Mouse (Mus musculus) stomach, postnatal 0 days (tissue): Measurements from ENCODE around the gene Rassf4. TPM values are rescaled to one million over a fixed set of nuclear protein-coding genes. Genes with fewer than 3 reads are reported as not detected.
A peak's percentile ranks its signal among the peaks of the same experiment; 100 is the strongest.

Experiments used
- ATAC-seq: fragments of 200-750 bp; cut with Nextera tagmentation; 2 replicates; pipeline ENCODE4 v1.8.0; 2017; ENCODE audit not compliant: low FRiP score, low TSS enrichment
- DNase-seq: peaks from one replicate; pipeline ENCODE4 v3.0.0-alpha.2; 2016; ENCODE audit warnings: low spot score
- H3K27ac ChIP-seq: fragments of 300-500 bp; sonication (generic); replicated peaks from 2 replicates; pipeline ENCODE4 v1.5.1; 2014; ENCODE audit warnings: mild to moderate bottlenecking, control low read depth
- H3K27me3 ChIP-seq: fragments of 300-500 bp; sonication (generic); 2 replicates; pipeline ENCODE4 v1.6.1; 2014; ENCODE audit warnings: low read length; ENCODE audit not compliant: control insufficient read depth, insufficient read depth
- H3K36me3 ChIP-seq: fragments of 300-500 bp; sonication (generic); 2 replicates; pipeline ENCODE4 v1.6.1; 2014; ENCODE audit warnings: low read length, mixed read lengths; ENCODE audit not compliant: control insufficient read depth, insufficient read depth
- H3K4me1 ChIP-seq: fragments of 300-500 bp; sonication (generic); replicated peaks from 2 replicates; pipeline ENCODE4 v1.6.1; 2014; ENCODE audit warnings: antibody characterized with exemption; ENCODE audit not compliant: control insufficient read depth, insufficient read depth
- H3K4me2 ChIP-seq: fragments of 300-500 bp; sonication (generic); replicated peaks from 2 replicates; pipeline ENCODE4 v1.6.1; 2014; ENCODE audit warnings: low read depth, mild to moderate bottlenecking, control low read depth, moderate library complexity
- H3K4me3 ChIP-seq: fragments of 300-500 bp; sonication (generic); 2 replicates; pipeline ENCODE4 v1.5.1; 2014; ENCODE audit warnings: low read depth, low read length, control low read depth
- H3K9ac ChIP-seq: fragments of 300-500 bp; sonication (generic); 2 replicates; pipeline ENCODE4 v1.6.1; 2014; ENCODE audit warnings: mild to moderate bottlenecking, low read length, control low read depth, mixed read lengths
- H3K9me3 ChIP-seq: fragments of 300-500 bp; sonication (generic); 2 replicates; pipeline ENCODE4 v1.6.1; 2016; ENCODE audit warnings: low read length; ENCODE audit not compliant: control insufficient read depth
- CTCF ChIP-seq: IDR thresholded peaks from 2 replicates; pipeline ENCODE4 v1.5.1; 2016; ENCODE audit warnings: antibody characterized with exemption, low read depth, mild to moderate bottlenecking, moderate library complexity
- EP300 ChIP-seq: optimal IDR thresholded peaks from 2 replicates; pipeline ENCODE3; 2016; ENCODE audit warnings: antibody characterized with exemption
- WGBS: fragments of 180-500 bp; shearing (Covaris S2); extraction: QIAGEN DNeasy Blood & Tissue Kit; methylation state at CpG from one replicate; pipeline ENCODE4 v1.1.7; 2014; 5-methylcytosine and 5-hydroxymethylcytosine counted together
- polyA plus RNA-seq: library from polyadenylated mRNA; unstranded; fragments of >200 nt; fragmentation: Nextera tagmentation; extraction: Ambion mirVana; gene quantifications from 2 replicates; pipeline ENCODE4 v1.2.1, GENCODE M21; 2015

Rassf4 gene
- polyA plus RNA-seq, 1 experiment from 2014 or later = 5.6 TPM

DNA sequence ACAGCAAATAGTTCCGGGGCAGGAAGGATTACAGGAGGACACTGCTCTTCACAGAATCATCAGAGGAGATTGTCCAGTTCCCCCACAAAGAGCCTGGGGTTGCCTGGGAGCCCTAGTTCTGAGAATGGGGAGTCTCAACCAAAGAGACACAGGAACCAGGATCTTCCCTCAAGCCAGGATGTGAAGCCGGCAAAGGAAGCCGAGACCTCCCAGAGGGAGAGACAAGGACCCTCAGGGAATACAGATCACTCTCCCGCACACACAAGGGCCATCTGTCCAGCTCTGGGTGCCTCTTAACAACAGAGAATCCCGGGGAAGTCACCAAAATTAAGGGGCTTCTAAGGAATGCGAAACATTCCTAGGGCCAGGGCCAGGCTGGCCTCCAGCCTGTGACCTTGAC lies 3.6 kb upstream of the Rassf4 start:
- DNase-seq = no peak
- H3K9ac ChIP-seq = no peak overlapping the region
- H3K9me3 ChIP-seq = no peaks in the 10 kb centered on the region
- 75% methylated on average over 6 of the region's 6 CpGs for WGBS
- no peak overlapping the region for H3K4me2 ChIP-seq
- H3K27ac ChIP-seq = no peak overlapping the region
- H3K4me1 ChIP-seq = 0 out of 2 replicates have a peak, but pooled peaks cover 2% of the 10 kb centered on the region
- no peak for ATAC-seq
- TF ChIP-seq CTCF (no peak), EP300 (no peak)
- H3K36me3 ChIP-seq = no peaks in the 10 kb centered on the region
- no peaks in the 10 kb centered on the region for H3K27me3 ChIP-seq
- H3K4me3 ChIP-seq = no peak overlapping the region

DNA sequence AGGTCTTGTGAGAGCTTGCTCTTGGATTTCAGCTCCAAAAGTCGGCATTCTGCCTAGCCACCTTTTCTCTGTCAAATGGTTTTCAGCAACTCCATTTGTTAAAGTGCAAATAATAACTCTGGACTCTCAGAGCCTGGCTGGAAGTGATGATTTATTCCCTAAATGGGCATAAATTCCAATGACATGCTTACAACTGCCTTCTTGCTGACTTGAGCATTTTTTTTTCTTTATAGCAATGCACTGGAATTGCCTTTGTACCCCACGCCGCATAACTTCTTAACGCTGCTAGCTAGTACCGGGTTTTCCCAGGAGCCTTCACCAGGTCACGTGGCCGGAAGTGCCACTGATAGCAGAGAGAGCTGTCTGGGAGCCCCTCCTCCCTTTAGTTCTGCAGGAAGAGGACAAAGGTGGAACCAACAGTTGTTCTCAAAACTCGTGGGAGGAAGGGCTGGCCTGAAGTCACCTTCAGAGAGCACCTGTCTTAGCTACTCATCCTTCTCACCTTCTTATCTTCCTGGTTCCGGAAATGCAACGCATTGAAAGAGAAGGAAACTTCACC lies 2.7 kb upstream of the Rassf4 start:
- Histone ChIP-seq H3K4me3 (no peak overlapping the region), H3K27ac (no peak overlapping the region), H3K27me3 (no peaks in the 10 kb centered on the region), H3K36me3 (no peaks in the 10 kb centered on the region), H3K4me2 (no peak overlapping the region), H3K9me3 (no peaks in the 10 kb centered on the region), H3K4me1 (no peaks in the 10 kb centered on the region), H3K9ac (no peak overlapping the region)
- TF ChIP-seq CTCF (no peak), EP300 (no peak)
- no peak for DNase-seq
- ATAC-seq = no peak
- WGBS = 39% methylated on average over 10 of the region's 10 CpGs

DNA sequence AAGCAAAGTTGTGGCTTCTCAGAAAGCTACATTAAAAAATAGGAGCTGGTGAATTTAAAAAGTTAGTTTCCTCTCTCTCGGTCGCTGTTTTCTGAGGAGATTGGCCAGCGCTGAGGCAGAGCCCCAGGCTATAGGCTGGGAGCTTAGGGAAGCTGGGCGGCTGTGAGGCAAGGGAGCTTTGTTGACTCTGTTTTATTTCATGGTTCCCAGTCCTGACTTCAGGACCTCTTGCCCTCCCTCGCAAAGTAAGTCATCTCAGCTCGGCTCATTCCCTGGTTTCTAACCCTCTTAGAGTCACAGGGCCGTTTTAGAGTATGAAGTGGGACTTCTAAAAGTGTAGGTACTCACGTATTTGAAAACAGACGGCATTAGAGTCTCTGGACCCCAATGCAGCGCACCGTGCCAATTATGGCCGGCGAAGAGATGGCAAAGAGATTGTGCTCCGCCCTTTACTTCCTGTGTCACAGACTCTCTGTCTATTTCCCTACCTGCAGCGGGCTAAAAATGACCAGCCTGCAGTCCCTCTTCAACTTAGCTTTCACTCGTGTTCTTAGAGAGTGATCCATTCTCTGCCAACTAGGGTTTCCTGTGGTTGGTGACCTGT lies 633 bp upstream of the Rassf4 start:
- Histone ChIP-seq H3K9ac (peak overlapping the region; percentile 51), H3K27me3 (no peaks in the 10 kb centered on the region), H3K4me1 (no peaks in the 10 kb centered on the region; the same call in 1 of the 2 replicates), H3K36me3 (no peaks in the 10 kb centered on the region), H3K9me3 (no peaks in the 10 kb centered on the region), H3K4me2 (peak overlapping the region; percentile 84), H3K4me3 (peak overlapping the region; percentile 48), H3K27ac (peak overlapping the region; percentile 78)
- WGBS = 27% methylated on average over 16 of the region's 16 CpGs
- TF ChIP-seq EP300 = no peak
- no peak for TF ChIP-seq CTCF
- no peak for ATAC-seq
- peak; percentile 40 for DNase-seq

DNA sequence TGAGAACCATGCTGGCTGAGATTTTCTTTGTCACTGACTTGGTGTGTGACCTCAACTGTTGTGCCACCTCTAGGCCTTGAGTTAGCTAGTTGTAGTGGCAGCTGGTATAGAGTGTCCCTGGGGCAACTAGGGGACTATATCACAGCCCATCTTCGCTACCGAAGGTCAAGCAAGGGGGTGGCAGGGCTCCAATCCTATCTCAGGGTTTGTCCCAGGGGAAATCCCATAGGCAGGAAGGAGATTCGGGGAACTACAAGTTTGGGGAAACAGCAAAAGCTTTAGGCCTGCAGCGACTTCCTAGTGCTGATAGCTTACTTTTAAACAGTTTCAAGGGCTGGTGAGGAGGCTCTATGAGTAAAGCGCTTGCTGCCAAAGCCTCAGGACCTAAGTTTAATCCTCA lies 1.4 kb downstream of the Rassf4 start:
- H3K27me3 ChIP-seq = no peaks in the 10 kb centered on the region
- H3K4me1 ChIP-seq = no peaks in the 10 kb centered on the region; the same call in 1 of the 2 replicates
- no peak for TF ChIP-seq EP300
- TF ChIP-seq CTCF = no peak
- no peak overlapping the region for H3K4me3 ChIP-seq
- H3K27ac ChIP-seq = no peak overlapping the region
- peak overlapping the region; percentile 12; the same call in 1 of the 2 replicates for H3K4me2 ChIP-seq
- DNase-seq (no peak), ATAC-seq (no peak)
- no peaks in the 10 kb centered on the region for H3K9me3 ChIP-seq
- no peaks in the 10 kb centered on the region for H3K36me3 ChIP-seq
- H3K9ac ChIP-seq = no peak overlapping the region
- 79% methylated on average over 5 of the region's 5 CpGs for WGBS

GRCm38 (mm10) chr6:116671768-116672167 lies 2.0 kb downstream of the Rassf4 start:
- no peak for DNase-seq
- Histone ChIP-seq H3K27ac (no peak overlapping the region), H3K36me3 (no peaks in the 10 kb centered on the region), H3K27me3 (no peaks in the 10 kb centered on the region), H3K9me3 (no peaks in the 10 kb centered on the region), H3K4me1 (no peaks in the 10 kb centered on the region; the same call in 1 of the 2 replicates), H3K4me3 (no peak overlapping the region), H3K4me2 (no peak overlapping the region), H3K9ac (no peak overlapping the region)
- WGBS = 82% methylated on average over 4 of the region's 4 CpGs
- TF ChIP-seq CTCF (no peak), EP300 (no peak)
- ATAC-seq = no peak

DNA sequence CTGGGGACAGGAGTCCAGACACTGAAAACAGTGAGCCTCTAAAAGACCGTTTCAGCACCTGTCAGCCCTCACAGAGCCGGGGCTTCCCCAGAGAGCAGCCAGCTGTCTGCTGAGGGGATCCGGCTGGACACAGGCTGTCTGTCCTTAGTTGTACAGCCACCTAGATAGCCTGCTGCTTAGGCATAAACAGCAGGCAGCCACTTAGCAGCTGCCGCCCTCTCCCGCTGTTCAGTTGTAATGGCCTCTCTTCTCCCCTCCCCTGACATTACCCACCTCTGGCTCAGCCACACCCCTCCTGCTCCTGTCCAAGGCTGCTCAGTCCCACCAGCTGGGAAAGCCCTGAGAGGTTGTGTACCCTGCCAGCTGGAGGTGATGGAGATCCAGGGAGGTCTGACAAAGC lies 2.7 kb downstream of the Rassf4 start:
- ATAC-seq (no peak), DNase-seq (no peak)
- H3K9me3 ChIP-seq = no peaks in the 10 kb centered on the region
- H3K4me2 ChIP-seq = no peak overlapping the region
- no peak overlapping the region for H3K9ac ChIP-seq
- TF ChIP-seq EP300 = no peak
- TF ChIP-seq CTCF = peak; percentile 24; the same call in 1 of the 2 replicates
- H3K27ac ChIP-seq = no peak overlapping the region
- no peaks in the 10 kb centered on the region for H3K36me3 ChIP-seq
- H3K4me1 ChIP-seq = no peaks in the 10 kb centered on the region; the same call in 1 of the 2 replicates
- no peak overlapping the region for H3K4me3 ChIP-seq
- H3K27me3 ChIP-seq = no peaks in the 10 kb centered on the region
- 43% methylated on average over 5 of the region's 5 CpGs for WGBS
